Mouse (Mus musculus) spleen, postnatal 4 days (tissue): ENCODE measurements at regions not wholly inside any gene's neighbourhood (a gene's known extent, or its start where the extent isn't known, plus 50 kb on each side); places are given as distances from the start of the nearest gene placed in this dataset.
"Not testable (repeated sequence)": the region's sequence is repeated elsewhere in the genome, so short reads cannot be mapped to it uniquely, and the experiment has no call there.

Experiments used
- DNase-seq, 2 experiments: peaks; one replicate each; pipeline ENCODE4 v3.0.0; 2022; ENCODE audit warnings: low spot score in 2 of 2

DNA sequence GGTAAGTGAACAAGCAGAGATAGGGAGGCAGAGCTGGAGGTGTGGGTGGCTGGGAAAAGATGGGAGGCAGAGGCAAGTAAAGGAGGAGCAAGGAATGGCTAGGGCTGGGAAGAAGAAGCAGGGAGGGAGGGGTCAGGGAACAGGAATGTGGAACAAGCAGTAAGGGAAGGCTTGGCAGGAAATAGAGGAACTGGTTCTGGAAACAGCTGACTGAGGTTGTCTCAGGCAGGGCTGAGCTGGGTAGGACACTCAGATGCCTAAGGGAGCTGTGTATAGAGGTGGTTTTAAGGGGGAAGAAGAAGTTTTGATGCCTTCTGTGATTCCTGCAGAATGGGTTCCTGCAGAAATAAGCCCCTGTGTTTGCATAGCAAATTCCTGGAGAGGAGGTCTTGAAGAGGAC, 92.7 kb downstream of the Nucb2 start:
- DNase-seq = no peak

DNA sequence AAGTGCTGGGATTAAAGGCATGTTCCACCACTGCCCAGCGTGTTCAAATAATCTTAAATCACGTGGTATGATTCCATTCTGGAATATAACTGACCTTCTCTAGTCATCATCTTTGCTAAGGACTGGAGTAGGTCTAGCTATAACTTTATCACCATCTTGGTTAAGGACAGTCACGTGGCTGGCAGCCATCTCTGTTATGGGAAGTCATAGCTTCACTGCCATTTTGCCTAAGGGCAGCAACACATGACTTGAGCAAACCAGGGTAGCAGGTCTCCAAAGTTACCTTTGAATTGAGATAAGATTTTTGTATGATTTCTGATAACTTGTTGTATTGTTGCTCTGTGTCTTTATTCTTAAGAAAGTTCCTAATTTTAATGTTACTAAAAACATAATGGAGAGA, 96.2 kb downstream of the Nucb2 start:
- no peak for DNase-seq

DNA sequence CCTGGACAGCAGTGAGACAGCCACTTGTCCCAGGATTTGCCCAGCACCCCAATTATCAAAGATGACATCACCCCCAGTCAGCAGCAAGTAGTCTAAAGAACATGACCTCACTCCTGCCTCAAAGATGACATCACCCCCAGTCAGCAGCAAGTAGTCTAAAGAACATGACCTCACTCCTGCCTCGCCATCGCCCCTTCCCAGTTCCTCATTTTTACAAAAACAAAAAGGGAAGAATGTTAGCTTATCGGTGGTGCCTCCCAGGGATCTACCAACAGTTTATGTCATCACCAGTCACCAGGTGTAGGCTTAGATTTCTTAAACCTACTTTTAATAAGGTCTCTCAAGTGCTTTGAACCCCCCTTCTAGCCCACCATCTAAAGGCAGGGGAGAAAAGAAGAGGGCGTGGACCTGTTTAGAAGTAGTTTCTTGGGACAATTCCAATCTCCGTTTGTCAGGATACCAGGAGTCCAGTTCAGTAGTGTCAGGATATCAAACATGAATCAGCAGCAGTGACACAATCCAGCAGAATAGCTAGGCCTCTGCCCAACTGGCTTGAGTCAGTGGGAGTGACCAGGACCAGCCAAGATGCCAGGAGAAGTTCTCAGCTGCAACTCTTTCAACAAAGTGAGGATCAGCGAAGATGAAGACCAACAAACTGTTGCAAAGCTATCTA, 99.1 kb downstream of the Nucb2 start:
- no peak for DNase-seq

GRCm38 (mm10) chr7:116603840-116604194, 99.6 kb downstream of the Nucb2 start:
- no peak for DNase-seq

DNA sequence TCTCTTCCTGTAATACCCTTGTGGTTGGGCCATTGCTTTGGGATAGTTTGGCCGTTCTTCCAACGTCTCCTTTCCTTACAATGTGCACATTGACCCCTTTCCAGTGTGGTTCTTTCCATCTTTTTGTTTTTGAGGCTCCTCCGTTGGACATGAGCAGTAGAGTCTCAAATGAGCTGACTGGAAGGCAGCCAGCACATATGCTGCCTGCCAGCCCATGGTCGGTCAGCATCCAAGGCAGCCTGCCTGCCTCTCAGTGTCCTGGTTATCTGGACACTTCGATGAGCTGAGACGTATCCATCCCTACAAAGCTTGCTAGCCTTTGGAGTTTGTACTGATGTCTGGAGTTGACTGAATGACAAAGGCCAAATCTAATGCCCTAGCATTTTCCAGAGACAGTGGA, 102.1 kb downstream of the Nucb2 start:
- no peak for DNase-seq

DNA sequence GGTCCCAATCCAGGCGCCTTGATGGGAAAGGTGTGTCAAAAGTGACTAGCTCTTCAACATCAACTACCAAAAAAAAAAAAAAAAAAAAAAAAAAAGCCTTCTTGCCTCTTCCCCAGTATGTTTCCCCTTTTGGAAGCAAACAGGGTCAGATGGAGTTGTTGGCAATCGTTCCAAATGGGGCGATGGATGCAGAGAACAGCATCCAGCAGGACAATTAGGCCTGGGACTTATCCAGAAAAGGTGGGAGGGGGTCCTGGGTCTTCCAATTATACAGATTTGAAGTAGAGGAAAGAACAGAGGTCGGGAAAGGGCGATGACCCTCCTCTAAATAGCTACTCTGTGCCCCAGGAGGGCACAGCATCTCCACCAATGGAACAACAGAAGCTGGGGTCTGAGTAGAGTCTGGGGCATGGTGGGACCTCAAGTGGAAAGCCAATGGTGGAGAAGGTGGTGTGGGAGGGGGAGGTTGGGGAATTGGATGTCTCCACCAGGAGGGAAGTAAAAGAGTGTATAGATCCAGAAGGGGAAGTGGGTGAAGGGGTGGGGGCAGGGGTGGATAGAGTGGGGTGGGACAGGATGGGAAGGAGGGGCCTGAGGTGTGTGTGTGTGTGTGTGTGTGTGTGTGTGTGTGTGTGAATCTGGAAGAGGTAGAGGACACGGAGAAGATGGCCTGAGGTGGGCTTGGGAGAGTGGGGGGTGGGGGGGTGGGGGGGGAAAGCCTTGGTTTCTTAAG, 102.7 kb downstream of the Nucb2 start:
- no peak for DNase-seq

- DNase-seq = no peak
Measured at GRCm38 (mm10) chr7:116607628-116608225, 103.6 kb downstream of the Nucb2 start.

DNA sequence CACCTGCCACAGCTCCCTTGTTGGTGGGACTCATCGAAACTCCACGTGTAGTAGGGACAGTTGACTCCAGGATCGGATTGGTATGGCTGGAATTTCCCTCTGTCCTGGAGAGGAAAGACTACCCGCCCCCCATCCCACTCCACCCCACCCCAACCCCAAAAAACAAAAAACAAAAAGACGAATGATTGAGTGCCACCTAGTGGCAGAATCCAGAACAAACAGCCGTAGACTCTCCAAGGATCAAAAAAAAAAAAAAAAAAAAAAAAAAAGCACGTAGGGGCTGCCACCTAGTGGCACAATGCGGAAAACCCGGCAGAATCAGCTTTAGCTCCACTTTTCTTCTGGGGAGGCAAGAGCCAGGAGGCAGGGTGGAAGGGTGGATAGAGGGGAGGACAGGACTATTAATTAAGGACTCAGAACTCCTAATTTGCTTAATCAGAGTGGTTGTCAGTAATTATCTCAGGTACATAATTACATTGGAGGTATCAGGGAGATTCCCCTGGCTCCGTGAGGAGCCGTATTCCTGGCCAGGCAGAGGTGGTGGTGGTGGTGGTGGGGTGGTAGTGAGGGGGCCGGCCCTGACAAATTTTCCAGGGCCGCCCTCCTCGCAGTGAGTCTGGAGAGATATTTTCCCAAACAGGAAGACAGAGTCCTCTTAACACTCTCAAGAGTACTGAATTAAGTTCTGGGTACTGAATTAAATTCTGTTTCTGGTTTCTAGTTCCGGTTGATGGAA, 104.3 kb downstream of the Nucb2 start:
- DNase-seq = peak; percentile 30 to 75

DNA sequence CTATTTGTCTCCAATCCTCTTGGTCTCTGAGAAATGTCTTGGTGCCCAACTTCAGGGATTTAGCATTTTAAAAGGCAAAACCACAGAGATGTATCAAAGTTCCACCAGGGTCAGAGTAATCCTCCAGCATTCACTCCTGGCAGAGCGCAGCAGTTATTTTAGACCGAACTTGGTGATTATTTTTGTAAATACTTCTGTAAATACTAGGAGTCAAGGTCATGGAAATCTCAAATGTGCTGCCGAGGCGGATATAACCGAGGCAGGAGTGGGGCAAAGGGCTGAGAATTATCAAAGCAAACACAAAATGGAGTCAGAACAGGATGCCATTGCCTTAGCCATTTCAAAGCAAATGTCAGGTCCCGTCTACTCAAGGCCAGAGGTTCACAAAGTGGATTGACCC, 105.2 kb downstream of the Nucb2 start:
- DNase-seq = no peak

- DNase-seq = no peak
Measured at GRCm38 (mm10) chr7:116609906-116610305, 105.7 kb downstream of the Nucb2 start.

GRCm38 (mm10) chr7:116615984-116616383, 111.8 kb downstream of the Nucb2 start:
- no peak for DNase-seq

DNA sequence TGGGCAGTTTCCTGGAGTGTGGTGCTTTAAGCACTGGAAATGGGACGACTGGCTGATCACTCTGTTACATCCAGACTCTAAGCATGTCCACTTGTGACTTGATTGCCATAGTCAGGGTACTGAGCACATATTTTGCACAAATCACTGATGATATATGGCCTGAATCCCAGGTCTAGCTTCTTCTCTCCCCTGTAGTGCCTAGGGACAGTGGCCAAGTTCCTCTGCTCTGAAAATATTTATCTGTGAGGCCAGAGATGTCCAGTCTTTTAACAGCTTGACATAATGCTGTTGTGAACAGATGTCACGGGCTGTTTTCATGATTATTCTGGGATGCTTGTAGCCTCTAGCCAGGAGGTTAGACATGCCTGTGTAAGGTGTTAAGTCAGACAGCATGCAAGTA, 115.5 kb downstream of the Nucb2 start:
- no peak for DNase-seq

DNA sequence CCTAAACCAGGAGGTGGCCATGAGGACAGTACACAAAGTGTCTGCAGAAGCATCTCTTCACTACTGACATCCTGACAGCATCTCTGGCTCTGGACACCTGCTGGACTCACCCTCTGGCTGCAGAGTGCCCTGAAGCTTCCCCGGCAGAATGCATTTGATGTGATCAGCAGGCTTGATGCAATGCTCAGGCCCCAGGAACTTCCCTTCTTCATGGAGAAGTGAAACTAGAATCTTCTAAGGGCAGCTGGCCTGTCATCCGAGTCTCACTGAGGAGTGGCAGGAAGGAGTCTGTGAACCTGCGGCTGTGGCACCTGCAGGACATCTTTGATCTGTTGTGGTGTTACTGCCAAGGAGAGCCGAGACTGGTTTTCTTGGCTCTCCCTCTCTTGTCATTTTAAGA, 116.2 kb downstream of the Nucb2 start:
- peak; percentile 30 to 66 for DNase-seq

DNA sequence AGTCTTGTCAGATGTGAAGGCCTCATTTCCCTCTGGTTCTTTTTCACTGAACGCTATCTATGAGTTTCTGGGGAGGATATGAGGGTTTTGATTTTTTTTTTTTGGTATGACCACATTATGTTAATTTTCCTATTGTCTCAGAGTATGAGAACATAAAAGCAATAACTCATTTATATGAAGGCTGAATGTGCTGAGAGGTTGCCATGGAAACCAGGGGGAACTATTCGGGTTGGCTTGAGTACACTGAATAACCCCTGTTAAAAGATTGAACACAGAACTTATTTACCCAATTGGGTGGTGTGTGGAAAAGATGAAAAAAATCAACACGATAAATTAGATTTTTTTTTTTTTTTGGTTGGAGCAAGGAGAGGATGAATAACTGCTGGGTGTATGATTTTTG, 129.0 kb downstream of the Nucb2 start:
- DNase-seq = no peak

- DNase-seq = peak; percentile 28 to 74
Measured at GRCm38 (mm10) chr7:116644902-116645650, 140.9 kb downstream of the Nucb2 start.

- DNase-seq = peak in 1 of 2 experiments; percentile 29
Measured at GRCm38 (mm10) chr7:116654466-116654865, 150.3 kb downstream of the Nucb2 start.

DNA sequence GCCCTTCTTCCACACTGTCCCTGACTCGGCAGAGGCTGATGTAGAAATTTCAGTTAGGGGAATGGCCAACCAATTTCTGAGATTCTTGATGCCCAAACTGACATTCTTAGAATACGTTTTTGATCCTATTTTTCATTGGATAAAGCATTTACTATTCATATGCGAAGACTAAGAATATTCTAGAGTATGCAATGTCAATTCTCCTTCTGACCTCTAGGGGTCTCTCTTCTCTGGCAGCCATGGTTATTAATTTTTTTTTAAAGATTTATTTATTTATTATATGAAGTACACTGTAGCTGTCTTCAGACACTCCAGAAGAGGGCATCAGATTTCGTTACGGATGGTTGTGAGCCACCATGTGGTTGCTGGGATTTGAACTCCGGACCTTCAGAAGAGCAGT, 152.9 kb downstream of the Nucb2 start:
- DNase-seq = not testable (repeated sequence)

- DNase-seq = no peak
Measured at GRCm38 (mm10) chr7:116665581-116665980, 161.4 kb downstream of the Nucb2 start.

DNA sequence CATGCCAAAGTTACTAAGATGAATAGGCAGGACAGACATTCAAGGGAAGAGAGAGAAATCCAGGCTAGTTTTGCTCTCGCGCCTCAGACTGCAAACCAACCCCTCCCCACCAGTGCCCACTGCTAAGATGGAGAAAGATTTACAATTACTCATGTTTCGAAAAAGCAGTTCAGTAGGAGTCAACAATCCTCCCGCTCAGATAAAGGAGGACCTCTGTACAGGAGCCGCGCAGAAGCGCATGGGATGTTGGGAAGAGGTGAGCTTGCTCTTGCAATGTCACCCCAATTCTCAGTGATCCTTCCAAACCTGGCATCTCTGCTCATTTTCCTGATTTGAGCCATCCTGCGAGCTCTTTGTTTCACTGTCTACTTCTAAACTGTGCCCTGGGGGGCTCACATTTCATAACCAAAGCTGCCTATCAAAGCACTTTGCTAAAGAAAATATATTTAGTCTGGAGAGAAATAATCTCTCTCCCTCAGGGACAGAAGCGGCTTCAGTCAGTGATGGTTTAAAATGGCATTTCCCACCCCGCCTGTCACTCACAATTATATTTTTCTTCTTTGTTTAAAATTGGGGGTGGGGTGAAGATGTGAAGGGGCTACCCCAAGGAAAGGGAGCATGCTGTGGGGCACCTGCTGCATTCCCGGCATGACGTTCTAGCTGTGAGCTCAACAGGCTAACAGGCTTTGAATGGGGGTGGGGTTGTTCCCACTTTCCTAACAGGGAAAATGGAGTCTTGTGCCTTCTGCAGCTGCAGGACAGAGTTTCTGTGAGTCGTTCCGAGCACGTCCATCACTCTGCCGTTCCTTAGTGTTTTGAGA, 170.2 kb downstream of the Nucb2 start:
- peak in 1 of 2 experiments; percentile 39 for DNase-seq

DNA sequence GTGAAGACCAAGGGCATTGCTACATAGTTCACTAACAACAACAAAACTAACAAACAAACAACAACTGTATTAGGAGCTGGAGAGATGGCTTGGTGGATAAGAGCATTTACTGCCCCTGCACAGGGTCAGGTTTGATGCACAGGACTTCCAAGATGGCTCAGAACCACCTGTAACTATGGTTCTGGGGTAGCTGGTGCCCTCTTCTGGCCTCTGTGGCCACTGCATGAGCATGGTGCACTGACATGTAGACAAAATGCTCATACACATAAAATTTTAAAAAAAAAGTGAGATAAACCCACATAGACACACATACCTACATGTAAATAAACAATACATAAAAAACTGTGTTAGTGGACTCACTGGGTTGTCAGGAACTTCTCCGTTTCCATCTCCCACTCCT, 172.5 kb downstream of the Nucb2 start:
- DNase-seq = peak in 1 of 2 experiments; percentile 50

DNA sequence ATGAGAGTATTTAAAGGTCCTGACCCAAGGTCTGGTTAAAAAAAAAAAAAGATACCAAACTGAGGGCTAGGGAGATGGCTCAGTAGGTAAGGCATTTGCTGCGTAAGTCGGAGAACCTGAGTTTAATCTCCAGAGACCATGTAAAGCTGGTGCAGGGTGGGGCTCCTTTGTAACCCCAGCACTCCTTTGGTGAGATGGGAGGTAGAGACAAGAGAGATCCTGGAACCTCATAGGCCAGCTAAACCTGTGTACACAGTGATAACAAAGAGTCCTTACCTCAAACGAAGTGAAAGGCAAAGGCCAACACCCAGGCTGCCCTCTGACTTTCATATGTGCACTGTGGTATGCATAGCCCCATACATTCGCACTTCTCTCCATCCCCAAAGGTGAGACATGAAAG, 175.0 kb downstream of the Nucb2 start:
- DNase-seq = peak in 1 of 2 experiments; percentile 16
